Mouse (Mus musculus) kidney, embryonic 15.5 days (tissue): ENCODE data around the gene Gm13698. TPM values are rescaled to one million over a fixed set of nuclear protein-coding genes. Genes with fewer than 3 reads are reported as not detected.
"Not testable (repeated sequence)": the region's sequence is repeated elsewhere in the genome, so short reads cannot be mapped to it uniquely, and the experiment has no call there.

Experiments used
- ATAC-seq: fragments of 200-750 bp; cut with Nextera tagmentation; replicated peaks from 2 replicates; pipeline ENCODE4 v1.8.0; 2017; ENCODE audit warnings: moderate TSS enrichment; ENCODE audit not compliant: low FRiP score
- H3K27ac ChIP-seq: fragments of 300-500 bp; sonication (generic); 2 replicates; pipeline ENCODE4 v1.5.1; 2015; ENCODE audit warnings: mild to moderate bottlenecking, inconsistent platforms
- H3K27me3 ChIP-seq: fragments of 300-500 bp; sonication (generic); 2 replicates; pipeline ENCODE4 v1.6.1; 2015; ENCODE audit warnings: inconsistent platforms
- H3K36me3 ChIP-seq: fragments of 300-500 bp; sonication (generic); 2 replicates; pipeline ENCODE4 v1.6.1; 2015; ENCODE audit warnings: inconsistent platforms
- H3K4me1 ChIP-seq: fragments of 300-500 bp; sonication (generic); 2 replicates; pipeline ENCODE4 v1.6.1; 2015; ENCODE audit warnings: inconsistent platforms
- H3K4me2 ChIP-seq: fragments of 300-500 bp; sonication (generic); 2 replicates; pipeline ENCODE4 v1.6.1; 2015; ENCODE audit warnings: moderate library complexity, mild to moderate bottlenecking, inconsistent platforms
- H3K4me3 ChIP-seq: fragments of 300-500 bp; sonication (generic); replicated peaks from 2 replicates; pipeline ENCODE4 v1.5.1; 2015; ENCODE audit warnings: mild to moderate bottlenecking, inconsistent platforms
- H3K9ac ChIP-seq: fragments of 300-500 bp; sonication (generic); 2 replicates; pipeline ENCODE4 v1.6.1; 2015; ENCODE audit warnings: mild to moderate bottlenecking, inconsistent platforms
- H3K9me3 ChIP-seq: fragments of 300-500 bp; sonication (generic); replicated peaks from 2 replicates; pipeline ENCODE4 v1.6.1; 2016; ENCODE audit warnings: inconsistent platforms
- WGBS: fragments of 180-500 bp; shearing (Covaris S2); methylation state at CpG from one replicate; pipeline ENCODE4 v1.1.7; 2015; ENCODE audit warnings: mixed read lengths; 5-methylcytosine and 5-hydroxymethylcytosine counted together
- polyA plus RNA-seq: library from polyadenylated mRNA; unstranded; fragments of >200 nt; fragmentation: Nextera tagmentation; extraction: Ambion mirVana; gene quantifications from 2 replicates; pipeline ENCODE4 v1.2.1, GENCODE M21; 2015

Gene Gm13698
- polyA plus RNA-seq, 1 experiment from 2014 or later = not detected

- not testable (repeated sequence) for H3K27me3 ChIP-seq, H3K36me3 ChIP-seq, H3K4me2 ChIP-seq, H3K4me3 ChIP-seq, ATAC-seq, H3K4me1 ChIP-seq, H3K9ac ChIP-seq, H3K9me3 ChIP-seq, H3K27ac ChIP-seq
- WGBS = 83% methylated on average over 2 of the region's 3 CpGs
Observed at GRCm38 (mm10) chr2:83994526-83994925, 39.0 kb downstream of the Gm13698 start.

Other genes starting within 250 kb of the Gm13698 start
- 101 and 105 TPM in 2 replicates for gene Itgav, start 231.3 kb upstream of the Gm13698 start, polyA plus RNA-seq
- 5.4 and 6.4 TPM in 2 replicates for gene Fam171b, start 143.1 kb upstream of the Gm13698 start, polyA plus RNA-seq
- gene Zswim2, start 14.5 kb upstream of the Gm13698 start, polyA plus RNA-seq = not detected in 2 replicates
- gene Gm13693, start 5.8 kb downstream of the Gm13698 start, polyA plus RNA-seq = not detected in 2 replicates
- not detected in 2 replicates for gene Gm13695, start 11.6 kb downstream of the Gm13698 start, polyA plus RNA-seq
- not detected in 2 replicates for gene Gm13696, start 17.4 kb downstream of the Gm13698 start, polyA plus RNA-seq
- gene Gm13694, start 23.2 kb downstream of the Gm13698 start, polyA plus RNA-seq = not detected in 2 replicates
- gene Gm13697, start 29.1 kb downstream of the Gm13698 start, polyA plus RNA-seq = not detected in 2 replicates
- gene Gm13691, start 34.9 kb downstream of the Gm13698 start, polyA plus RNA-seq = not detected in 2 replicates